Mouse (Mus musculus) stomach, postnatal 0 days (tissue): ENCODE measurements around the gene Paqr6.

Experiments used
- CTCF ChIP-seq: IDR thresholded peaks from 2 replicates; pipeline ENCODE4 v1.5.1; 2016; ENCODE audit warnings: antibody characterized with exemption, low read depth, mild to moderate bottlenecking, moderate library complexity
- EP300 ChIP-seq: optimal IDR thresholded peaks from 2 replicates; pipeline ENCODE3; 2016; ENCODE audit warnings: antibody characterized with exemption

DNA sequence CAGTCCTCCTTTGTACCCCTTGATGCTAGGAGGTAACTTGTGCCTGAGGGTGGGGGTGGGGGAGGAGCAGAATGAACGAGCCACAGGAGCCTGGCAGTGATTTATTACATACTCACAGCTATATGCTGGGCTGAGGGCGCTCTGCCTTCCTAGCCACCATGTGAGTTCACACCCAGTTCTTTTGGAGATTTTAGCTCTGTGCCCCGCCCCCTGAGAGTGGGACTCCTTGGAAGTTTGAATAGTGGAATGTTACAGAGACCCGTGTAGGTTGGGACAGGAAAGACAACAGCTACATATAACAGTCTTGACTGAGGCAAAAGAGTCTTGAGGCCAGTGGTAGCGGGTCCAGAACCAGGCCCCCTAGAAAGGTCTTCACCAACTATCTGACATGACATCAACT is 35.4 kb upstream of the Paqr6 start:
- TF ChIP-seq EP300, result no peak
- no peak for TF ChIP-seq CTCF
